Mouse (Mus musculus): ENCODE measurements around the gene Dnah12. TPM values are rescaled to one million over a fixed set of nuclear protein-coding genes. Genes with fewer than 3 reads are reported as not detected.
A peak's percentile ranks its signal among the peaks of the same experiment; 100 is the strongest.

The Dnah12 gene
- polyA plus RNA-seq, 1 experiment = 0.02 TPM

DNA sequence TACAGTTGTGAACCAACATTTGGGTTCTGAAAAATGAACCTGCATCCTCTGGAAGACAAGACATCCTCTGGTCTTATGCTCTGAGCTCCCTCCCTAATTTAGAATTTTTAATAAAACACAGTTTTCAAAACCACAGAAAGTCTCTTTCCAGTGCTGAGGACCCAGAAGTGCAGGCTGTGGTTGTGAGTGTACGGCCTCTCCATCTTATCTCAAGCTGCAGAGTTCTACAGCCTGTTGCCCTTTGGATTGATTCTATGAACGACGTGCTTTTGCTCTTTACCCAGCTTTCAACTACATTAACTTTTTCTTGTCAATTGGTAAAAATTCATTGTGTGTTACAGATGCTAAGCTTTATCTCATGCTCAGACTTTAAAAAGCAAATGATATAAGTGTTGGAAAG is 105.3 kb downstream of the Dnah12 start:
- 42% methylated on average over 3 of the region's 3 CpGs for WGBS
- H3K4me3 ChIP-seq (ENCODE audit: extremely low read depth, insufficient read depth, insufficient read length) = no peak overlapping the region
- H3K36me3 ChIP-seq (ENCODE audit: control insufficient read depth, insufficient read depth, low read length) = no peaks in the 10 kb centered on the region
- no peak overlapping the region for H3K27ac ChIP-seq (ENCODE audit: insufficient read depth, low read length)
- H3K27me3 ChIP-seq (ENCODE audit: control insufficient read depth, insufficient read depth, low read length) = no peaks in the 10 kb centered on the region
- no peak for TF ChIP-seq POLR2A (IDR thresholded peaks at IDR 0.05; ENCODE audit: low read depth, low read length)
- TF ChIP-seq CTCF (IDR thresholded peaks at IDR 0.05; ENCODE audit: extremely low read depth, insufficient read depth, insufficient read length, insufficient replicate concordance) = no peak
- no peak for DNase-seq (ENCODE audit: low read depth in 1 of 2, low spot score in 2 of 2)
- no peaks in the 10 kb centered on the region for H3K4me1 ChIP-seq (ENCODE audit: control insufficient read depth, insufficient read depth, insufficient read length)

DNA sequence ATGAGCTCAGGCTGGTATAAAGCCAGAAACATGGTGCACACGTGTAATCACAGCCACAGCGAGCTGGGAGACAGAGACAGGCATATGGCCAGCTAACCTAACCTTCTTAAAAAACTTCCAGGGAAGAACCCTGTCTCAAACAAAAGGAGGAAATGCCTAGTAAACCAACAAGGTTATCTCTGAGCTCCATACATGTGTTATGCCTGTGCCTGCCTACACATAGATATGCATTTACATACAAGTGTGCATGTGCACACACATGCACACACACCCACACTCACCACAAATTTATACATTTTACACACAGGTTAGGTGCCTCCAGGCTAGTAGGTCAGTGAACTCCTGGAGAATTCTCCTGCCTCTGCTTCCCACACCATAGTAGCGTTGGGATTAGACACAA is 106.2 kb downstream of the Dnah12 start:
- Histone ChIP-seq H3K27me3 (ENCODE audit: control insufficient read depth, insufficient read depth, low read length) (no peaks in the 10 kb centered on the region), H3K4me3 (ENCODE audit: extremely low read depth, insufficient read depth, insufficient read length) (no peak overlapping the region), H3K4me1 (ENCODE audit: control insufficient read depth, insufficient read depth, insufficient read length) (no peaks in the 10 kb centered on the region), H3K27ac (ENCODE audit: insufficient read depth, low read length) (no peak overlapping the region), H3K36me3 (ENCODE audit: control insufficient read depth, insufficient read depth, low read length) (no peaks in the 10 kb centered on the region)
- TF ChIP-seq CTCF (IDR thresholded peaks at IDR 0.05; ENCODE audit: extremely low read depth, insufficient read depth, insufficient read length, insufficient replicate concordance) (no peak), POLR2A (IDR thresholded peaks at IDR 0.05; ENCODE audit: low read depth, low read length) (no peak)
- WGBS = 79% methylated on average over 3 of the region's 3 CpGs
- DNase-seq (ENCODE audit: low read depth in 1 of 2, low spot score in 2 of 2) = no peak

- H3K36me3 ChIP-seq (ENCODE audit: control insufficient read depth, insufficient read depth, low read length) = no peaks in the 10 kb centered on the region
- no peak overlapping the region for H3K27ac ChIP-seq (ENCODE audit: insufficient read depth, low read length)
- 42% methylated on average over 7 of the region's 7 CpGs for WGBS
These were observed 112.4 kb downstream of the Dnah12 start for GRCm38 (mm10) chr14:26805500-26805899.

DNA sequence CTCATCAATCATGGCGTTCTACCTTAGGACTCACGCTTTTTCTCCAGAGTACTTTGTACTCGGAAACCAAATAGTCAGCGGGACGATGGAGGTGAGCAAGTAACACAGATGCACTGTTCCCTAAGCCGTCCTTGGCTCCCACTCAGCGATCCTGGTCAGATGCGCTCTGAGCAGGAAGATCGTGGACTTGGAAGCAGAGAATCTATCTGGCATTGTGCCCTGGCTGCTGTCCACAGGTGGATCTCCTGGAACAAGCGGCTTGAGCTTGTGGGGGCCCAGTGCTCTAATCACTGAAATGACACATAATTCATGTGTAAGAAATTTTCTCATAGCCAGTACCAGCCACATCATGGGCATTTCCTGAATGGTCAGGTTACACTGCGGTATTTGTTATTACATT is 119.7 kb downstream of the Dnah12 start:
- no peak for DNase-seq (ENCODE audit: low read depth in 1 of 2, low spot score in 2 of 2)
- H3K36me3 ChIP-seq (ENCODE audit: control insufficient read depth, insufficient read depth, low read length) = no peaks in the 10 kb centered on the region
- H3K4me3 ChIP-seq (ENCODE audit: extremely low read depth, insufficient read depth, insufficient read length) = no peak overlapping the region
- H3K4me1 ChIP-seq (ENCODE audit: control insufficient read depth, insufficient read depth, insufficient read length) = no peaks in the 10 kb centered on the region
- WGBS = 92% methylated on average over 11 of the region's 11 CpGs
- no peaks in the 10 kb centered on the region for H3K27me3 ChIP-seq (ENCODE audit: control insufficient read depth, insufficient read depth, low read length)
- no peak for TF ChIP-seq CTCF (IDR thresholded peaks at IDR 0.05; ENCODE audit: extremely low read depth, insufficient read depth, insufficient read length, insufficient replicate concordance)
- TF ChIP-seq POLR2A (IDR thresholded peaks at IDR 0.05; ENCODE audit: low read depth, low read length) = no peak
- H3K27ac ChIP-seq (ENCODE audit: insufficient read depth, low read length) = no peak overlapping the region

More at GRCm38 (mm10) chr14:26805500-26805899, 112.4 kb downstream of the Dnah12 start:
- H3K4me1 ChIP-seq (ENCODE audit: control insufficient read depth, insufficient read depth, insufficient read length) = no peaks in the 10 kb centered on the region
- TF ChIP-seq CTCF (IDR thresholded peaks at IDR 0.05; ENCODE audit: extremely low read depth, insufficient read depth, insufficient read length, insufficient replicate concordance) (no peak), POLR2A (IDR thresholded peaks at IDR 0.05; ENCODE audit: low read depth, low read length) (no peak)
- no peaks in the 10 kb centered on the region for H3K27me3 ChIP-seq (ENCODE audit: control insufficient read depth, insufficient read depth, low read length)
- no peak for DNase-seq (ENCODE audit: low read depth in 1 of 2, low spot score in 2 of 2)
- no peak overlapping the region for H3K4me3 ChIP-seq (ENCODE audit: extremely low read depth, insufficient read depth, insufficient read length)

- Histone ChIP-seq H3K4me1 (ENCODE audit: control insufficient read depth, insufficient read depth, insufficient read length) (no peaks in the 10 kb centered on the region), H3K27me3 (ENCODE audit: control insufficient read depth, insufficient read depth, low read length) (no peaks in the 10 kb centered on the region), H3K36me3 (ENCODE audit: control insufficient read depth, insufficient read depth, low read length) (no peaks in the 10 kb centered on the region), H3K27ac (ENCODE audit: insufficient read depth, low read length) (no peak overlapping the region), H3K4me3 (ENCODE audit: extremely low read depth, insufficient read depth, insufficient read length) (no peak overlapping the region)
- DNase-seq (ENCODE audit: low read depth in 1 of 2, low spot score in 2 of 2) = no peak
- TF ChIP-seq POLR2A (IDR thresholded peaks at IDR 0.05; ENCODE audit: low read depth, low read length) (no peak), CTCF (IDR thresholded peaks at IDR 0.05; ENCODE audit: extremely low read depth, insufficient read depth, insufficient read length, insufficient replicate concordance) (no peak)
- WGBS = 82% methylated on average over 2 of the region's 2 CpGs
These were observed 120.8 kb downstream of the Dnah12 start for GRCm38 (mm10) chr14:26813871-26814270.

DNA sequence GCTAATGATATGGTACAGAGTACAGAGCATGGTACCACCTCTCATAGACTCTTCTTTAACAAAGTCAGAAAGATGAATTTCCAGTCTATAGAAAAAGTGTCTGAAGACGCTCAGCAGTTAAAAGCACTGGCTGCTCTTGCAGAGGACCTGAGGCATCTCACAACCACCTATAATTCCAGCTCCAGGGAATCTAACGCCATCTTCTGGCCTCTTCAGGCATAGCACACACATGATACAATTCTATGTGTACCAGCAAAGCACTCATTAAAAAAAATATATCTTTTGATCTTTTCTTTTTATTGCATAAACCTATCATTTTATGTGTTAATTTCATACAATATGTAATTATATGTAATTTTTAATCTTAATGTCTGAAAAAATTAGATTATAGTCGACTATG is 121.8 kb downstream of the Dnah12 start:
- H3K27ac ChIP-seq (ENCODE audit: insufficient read depth, low read length) = no peak overlapping the region
- no peaks in the 10 kb centered on the region for H3K36me3 ChIP-seq (ENCODE audit: control insufficient read depth, insufficient read depth, low read length)
- TF ChIP-seq POLR2A (IDR thresholded peaks at IDR 0.05; ENCODE audit: low read depth, low read length) = no peak
- TF ChIP-seq CTCF (IDR thresholded peaks at IDR 0.05; ENCODE audit: extremely low read depth, insufficient read depth, insufficient read length, insufficient replicate concordance) = no peak
- H3K4me1 ChIP-seq (ENCODE audit: control insufficient read depth, insufficient read depth, insufficient read length) = no peaks in the 10 kb centered on the region
- H3K27me3 ChIP-seq (ENCODE audit: control insufficient read depth, insufficient read depth, low read length) = no peaks in the 10 kb centered on the region
- DNase-seq (ENCODE audit: low read depth in 1 of 2, low spot score in 2 of 2) = peak in 1 of 2 experiments; percentile 29
- 56% methylated on average over 3 of the region's 3 CpGs for WGBS
- H3K4me3 ChIP-seq (ENCODE audit: extremely low read depth, insufficient read depth, insufficient read length) = no peak overlapping the region

DNA sequence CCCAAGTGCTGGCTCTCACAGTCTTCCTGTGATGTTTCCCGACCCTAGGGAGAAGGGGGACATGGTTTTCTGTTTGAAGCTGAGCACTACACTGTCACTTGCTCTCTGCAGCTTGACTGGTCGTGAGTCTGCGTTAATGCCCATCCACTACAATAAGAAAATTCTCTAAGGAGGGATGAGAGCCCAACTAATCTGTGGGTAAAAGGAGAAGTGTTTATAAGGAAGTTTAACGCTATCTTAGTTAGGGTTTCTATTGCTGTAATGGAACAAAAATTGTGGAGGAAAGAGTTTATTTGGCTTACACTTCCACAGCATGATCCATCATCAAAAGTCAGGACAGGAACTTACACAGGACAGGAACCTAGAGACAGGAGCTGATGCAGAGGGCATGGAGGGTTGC is 123.7 kb downstream of the Dnah12 start:
- Histone ChIP-seq H3K27me3 (ENCODE audit: control insufficient read depth, insufficient read depth, low read length) (no peaks in the 10 kb centered on the region), H3K27ac (ENCODE audit: insufficient read depth, low read length) (no peak overlapping the region), H3K4me1 (ENCODE audit: control insufficient read depth, insufficient read depth, insufficient read length) (no peaks in the 10 kb centered on the region), H3K36me3 (ENCODE audit: control insufficient read depth, insufficient read depth, low read length) (no peaks in the 10 kb centered on the region), H3K4me3 (ENCODE audit: extremely low read depth, insufficient read depth, insufficient read length) (no peak overlapping the region)
- DNase-seq (ENCODE audit: low read depth in 1 of 2, low spot score in 2 of 2) = no peak
- TF ChIP-seq CTCF (IDR thresholded peaks at IDR 0.05; ENCODE audit: extremely low read depth, insufficient read depth, insufficient read length, insufficient replicate concordance) (no peak), POLR2A (IDR thresholded peaks at IDR 0.05; ENCODE audit: low read depth, low read length) (no peak)
- 74% methylated on average over 4 of the region's 4 CpGs for WGBS
